Mouse (Mus musculus) CD8-positive naive resting alpha-beta T cell, adult 57 days (primary cell): ENCODE results near the gene Cmya5. TPM values are rescaled to one million over a fixed set of nuclear protein-coding genes. Genes with fewer than 3 reads are reported as not detected.

Experiments
- total RNA-seq: library from RNA; stranded (reverse); gene quantifications from one replicate; pipeline ENCODE4 v1.2.4, GENCODE M21; 2023

Cmya5 gene
- 0.15 TPM for total RNA-seq

DNA sequence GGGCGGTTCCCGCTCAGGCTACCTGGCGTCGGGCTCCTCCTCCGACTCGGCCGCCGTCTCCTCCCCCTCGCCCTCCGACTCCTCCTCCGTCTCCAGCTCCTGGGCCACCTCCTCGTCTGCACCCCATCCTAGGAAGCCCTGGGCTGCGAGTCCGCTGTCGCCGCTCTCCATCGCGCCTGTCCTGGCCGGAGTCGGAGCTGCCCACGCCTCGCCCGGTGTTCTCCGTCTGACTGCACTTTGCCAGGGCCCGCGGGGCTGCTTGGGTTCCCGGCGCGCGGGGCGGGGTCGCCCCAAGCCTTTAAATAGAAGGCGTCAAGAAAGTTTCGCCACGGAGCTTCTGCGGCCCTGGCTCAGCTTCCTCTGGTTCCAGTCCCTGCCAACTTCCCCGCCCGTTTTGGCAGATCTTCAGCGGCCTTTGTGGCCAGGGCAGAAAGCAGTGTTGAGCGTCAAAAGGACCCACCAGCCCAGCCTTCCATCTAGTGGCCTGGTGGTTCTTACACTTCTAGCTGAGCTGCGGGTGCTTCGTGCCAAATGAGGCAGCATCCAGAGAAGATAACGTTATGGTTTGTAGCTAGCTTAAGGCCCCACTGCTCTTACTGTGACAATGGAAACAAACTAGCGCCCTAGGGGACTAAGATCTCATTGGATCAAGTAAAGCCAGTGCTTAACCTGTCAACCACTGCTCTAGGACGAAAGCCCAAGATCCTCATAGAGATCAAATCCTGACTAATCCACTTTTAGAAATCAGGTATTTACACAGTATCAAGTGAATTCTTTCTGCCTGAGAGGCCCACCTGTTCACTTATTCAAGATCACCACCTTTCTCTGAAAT lies at the start of gene Cmya5:
Cmya5 (minus strand) TSS at position 389 of the 832 bp plus-strand sequence.

GRCm38 (mm10) chr13:93191831-93192645 lies 47.5 kb upstream of the Cmya5 start, which contains the start of gene Tent2:
Gene Tent2, minus strand, starts transcription at chr13:93192385.

Other genes starting within 250 kb of the Cmya5 start
- 83.9 TPM for gene Tent2, start 47.7 kb upstream of the Cmya5 start, total RNA-seq
- 25.4 TPM for gene Homer1, start 154.9 kb upstream of the Cmya5 start, total RNA-seq